Mouse (Mus musculus) layer of hippocampus, adult 18-20 months (tissue): ENCODE measurements at regions not wholly inside any gene's neighbourhood (a gene's known extent, or its start where the extent isn't known, plus 50 kb on each side); places are given as distances from the start of the nearest gene placed in this dataset.

Experiments
- DNase-seq, 2 experiments: peaks; one replicate each; pipeline ENCODE4 v3.0.0; 2022; ENCODE audit warnings: low spot score in 2 of 2

DNA sequence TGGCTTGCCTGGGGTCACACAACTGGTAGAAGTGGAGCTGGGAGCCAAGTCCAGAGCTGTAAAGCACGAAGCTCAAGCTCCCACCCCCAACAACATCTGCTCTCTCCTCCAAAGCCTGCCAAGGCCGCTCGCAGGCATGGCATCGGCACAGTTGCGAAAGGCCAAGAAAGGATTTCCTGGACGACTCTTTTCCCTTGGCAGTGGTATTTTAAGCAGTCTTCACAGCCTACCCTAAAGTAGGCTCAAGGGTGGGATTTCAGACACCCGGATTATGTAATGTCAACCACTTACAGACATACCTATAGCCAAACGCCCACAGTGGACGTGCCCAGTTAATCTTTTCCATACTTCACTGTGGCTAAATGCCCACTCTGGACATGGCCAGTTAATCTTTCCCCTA, 162.6 kb downstream of the Inhbb start:
- peak in 1 of 2 experiments; percentile 17 for DNase-seq

DNA sequence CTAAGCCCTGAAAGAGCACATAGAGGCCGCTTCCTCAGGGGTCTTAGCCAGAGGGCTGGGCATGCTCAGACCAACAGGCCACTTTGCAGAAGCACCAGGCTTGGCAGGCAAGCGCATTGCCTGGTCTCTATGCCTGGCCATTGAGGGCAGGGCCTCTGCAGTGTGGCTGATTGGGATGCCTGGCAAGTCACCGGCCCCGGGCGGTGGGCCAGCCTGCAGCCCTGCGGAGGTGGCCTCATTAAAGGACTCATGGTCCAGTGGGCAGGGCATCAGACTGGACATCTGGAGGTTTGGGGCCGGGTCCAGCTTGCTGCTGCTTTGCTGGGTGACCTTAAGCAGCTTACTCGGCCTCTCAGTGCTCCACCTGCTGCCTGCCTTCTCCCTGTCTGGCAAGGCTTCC, 165.3 kb downstream of the Inhbb start:
- DNase-seq, result peak; percentile 53 to 77

DNA sequence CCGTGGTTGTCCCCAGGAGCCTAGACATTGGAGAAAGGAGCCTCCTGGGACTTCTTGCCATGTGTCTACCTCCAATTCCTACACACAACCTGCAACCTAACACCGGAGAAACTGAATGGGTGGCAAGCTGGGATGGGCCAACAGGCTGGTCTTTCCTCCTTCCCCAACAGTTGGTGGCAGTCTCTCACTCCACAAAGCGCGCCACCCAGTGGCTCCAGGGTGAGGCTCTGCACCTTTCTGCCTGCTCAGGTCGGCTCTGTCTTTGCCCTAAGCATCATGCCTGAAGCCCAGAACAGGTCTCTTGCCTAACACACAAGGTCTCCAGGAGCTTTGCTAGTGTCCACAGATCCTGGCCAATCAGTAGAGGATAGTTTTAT, 166.0 kb downstream of the Inhbb start:
- peak in 1 of 2 experiments; percentile 5 for DNase-seq

DNA sequence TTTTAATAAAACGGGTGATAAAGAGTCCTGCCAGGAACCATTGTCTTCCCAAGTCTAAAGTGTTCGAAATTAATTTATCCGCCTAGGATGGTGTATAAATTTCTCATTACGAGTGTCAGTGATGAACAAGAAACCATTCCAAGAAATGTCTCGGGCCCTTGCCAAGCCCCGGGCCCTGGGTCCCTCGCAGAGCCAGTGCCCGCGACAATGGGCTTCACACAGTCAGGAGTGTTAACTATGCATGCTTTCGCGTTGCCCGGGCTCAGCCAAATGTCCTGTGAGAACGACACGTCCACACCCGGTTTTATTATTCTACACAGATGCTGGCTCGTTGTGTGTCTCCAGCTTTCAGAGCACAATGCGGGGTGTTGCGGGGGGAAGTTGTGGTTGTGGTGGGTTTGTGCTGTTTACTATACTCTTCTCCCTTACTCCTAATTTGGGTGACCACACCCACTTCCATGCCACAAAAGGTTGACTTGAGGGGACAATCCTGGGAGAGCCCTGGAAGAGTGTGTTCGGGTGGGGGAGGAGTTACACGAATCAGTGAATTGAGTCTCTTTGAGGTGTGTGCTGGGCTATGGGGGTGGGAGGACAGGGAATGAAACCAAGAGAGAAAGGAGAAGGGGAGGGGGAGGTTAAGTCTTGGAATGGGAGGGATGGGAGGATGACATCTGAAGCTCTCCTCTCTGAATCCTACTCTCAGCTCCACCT, 166.5 kb downstream of the Inhbb start:
- peak in 1 of 2 experiments; percentile 31 for DNase-seq

DNA sequence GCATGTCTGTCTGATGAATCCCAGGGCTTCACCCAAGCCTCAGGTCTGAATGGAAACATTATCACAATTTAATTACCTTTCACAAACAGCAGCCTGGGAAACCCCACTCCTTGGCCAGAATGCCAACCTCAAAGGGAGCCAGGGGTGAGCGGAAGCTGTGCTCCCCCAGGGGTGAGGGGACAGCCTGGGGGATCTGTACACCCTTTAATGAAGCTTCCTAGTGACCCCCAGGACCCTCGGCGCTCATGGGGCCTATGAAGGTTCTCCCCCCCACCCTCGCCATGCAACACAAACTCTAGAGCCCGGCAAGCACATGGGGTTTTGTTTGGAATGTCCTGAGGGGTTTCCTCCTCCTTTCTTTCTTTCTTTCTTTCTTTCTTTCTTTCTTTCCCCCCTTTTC, 167.1 kb downstream of the Inhbb start:
- no peak for DNase-seq

DNA sequence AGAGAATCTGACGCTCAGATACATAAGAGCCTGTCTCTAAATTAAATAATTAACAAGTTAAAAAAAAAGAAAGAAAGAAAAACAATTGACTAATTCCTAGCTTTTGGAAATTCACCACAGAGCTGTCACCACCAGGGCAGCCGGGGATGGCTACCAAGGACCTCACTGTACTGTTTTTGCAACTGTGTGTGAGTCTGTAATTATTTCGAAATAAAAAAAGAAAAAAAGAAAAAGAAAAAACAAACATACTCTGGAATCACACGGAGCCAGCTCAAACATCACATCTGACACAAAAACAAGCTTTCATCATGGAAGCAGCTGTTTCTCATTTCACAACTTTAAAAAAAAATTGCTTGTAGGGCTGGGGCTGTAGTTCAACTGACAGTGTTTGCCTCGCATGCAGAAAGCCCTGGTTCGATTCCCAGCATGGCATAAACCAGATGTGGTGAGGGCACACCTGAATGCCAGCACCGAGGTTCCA, 168.6 kb downstream of the Inhbb start:
- DNase-seq, result no peak

DNA sequence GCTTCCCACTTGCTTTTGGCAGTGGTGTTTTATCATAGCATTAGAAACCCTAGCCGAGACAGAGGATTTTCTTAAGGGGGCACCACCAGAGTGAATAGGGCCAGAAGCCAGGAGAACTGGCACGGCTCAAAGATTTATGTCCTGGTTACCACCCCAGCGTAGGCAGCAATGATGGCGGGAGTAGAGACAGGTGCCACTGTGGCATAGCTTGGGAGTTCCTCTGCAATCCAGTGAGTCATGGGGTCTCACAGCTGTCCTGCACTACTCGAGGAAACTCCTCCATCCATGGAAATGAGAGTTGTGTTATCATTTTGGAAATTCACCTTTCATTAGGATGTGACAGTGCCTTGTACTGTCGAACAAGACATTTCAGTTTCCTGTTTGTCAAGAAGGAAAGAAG, 169.6 kb downstream of the Inhbb start:
- DNase-seq, result no peak

DNA sequence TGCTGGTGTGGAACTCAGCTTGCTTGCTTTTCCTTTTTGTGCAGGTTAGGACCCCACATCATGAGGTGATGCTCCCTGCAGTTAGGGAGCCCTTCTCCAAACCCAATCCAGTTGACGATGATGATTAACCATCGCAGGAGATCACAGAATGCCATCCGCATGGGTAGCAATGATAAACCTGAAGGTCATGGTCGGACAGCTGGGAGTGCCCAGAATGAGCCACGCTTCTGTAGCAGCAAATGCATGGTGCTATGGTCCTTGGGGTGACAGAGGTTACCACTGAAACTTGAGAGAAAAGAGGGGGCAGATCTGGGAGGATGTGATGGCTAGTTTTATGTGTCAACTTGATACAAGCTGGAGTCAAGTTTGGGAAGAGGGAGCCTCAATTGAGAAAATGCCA, 170.3 kb downstream of the Inhbb start:
- no peak for DNase-seq

DNA sequence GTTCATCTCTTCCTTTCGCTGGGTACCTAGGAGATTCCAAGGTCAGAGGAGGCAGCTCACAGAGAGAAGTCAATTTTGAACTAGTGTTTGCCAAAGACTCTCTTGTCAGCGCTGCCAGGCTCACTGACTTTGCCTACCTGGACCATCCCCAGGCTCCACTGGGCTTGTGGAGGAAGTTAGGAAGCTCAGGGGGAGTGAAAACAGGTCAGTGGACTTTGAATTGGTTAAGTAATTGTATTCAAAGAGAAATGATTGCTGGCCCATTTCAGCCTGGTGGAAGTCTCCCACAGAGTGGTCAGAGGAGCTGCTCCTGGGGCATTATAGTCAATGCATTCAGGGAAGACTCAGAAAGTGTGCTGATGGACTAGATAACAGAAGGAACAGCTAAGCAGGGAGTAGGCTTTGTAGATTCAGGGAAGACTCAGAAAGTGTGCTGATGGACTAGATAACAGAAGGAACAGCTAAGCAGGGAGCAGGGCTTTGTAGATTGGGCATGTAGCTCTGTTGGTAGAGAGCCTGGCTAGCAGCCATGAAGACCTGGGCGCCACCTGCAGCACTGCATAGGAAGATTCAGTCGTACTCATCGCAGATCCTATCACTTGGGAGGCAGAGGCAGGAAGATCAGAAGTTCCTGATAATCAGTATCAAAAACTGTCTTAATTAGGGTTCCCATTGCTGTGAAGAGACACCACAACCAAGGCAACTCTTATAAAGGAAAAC, 173.1 kb downstream of the Inhbb start:
- DNase-seq, result no peak

DNA sequence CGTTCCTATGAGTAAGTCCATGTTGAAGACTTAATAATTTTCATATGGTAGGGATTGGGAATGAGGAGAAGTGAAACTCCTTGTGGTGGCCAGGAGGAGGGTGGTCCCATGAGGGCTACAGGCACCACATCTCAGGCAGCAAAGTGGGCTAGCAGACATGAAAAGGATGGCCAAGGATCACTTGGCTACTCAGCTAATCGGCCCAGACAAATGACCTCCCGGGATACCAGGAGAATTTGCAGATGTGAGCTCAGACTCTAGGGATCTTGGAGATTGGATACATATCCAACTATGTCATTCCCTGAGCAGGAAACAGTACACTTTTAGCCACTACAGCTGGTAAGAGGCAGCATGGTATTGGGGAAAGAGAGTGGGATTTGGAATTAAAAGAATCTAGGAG, 174.9 kb downstream of the Inhbb start:
- DNase-seq, result no peak

DNA sequence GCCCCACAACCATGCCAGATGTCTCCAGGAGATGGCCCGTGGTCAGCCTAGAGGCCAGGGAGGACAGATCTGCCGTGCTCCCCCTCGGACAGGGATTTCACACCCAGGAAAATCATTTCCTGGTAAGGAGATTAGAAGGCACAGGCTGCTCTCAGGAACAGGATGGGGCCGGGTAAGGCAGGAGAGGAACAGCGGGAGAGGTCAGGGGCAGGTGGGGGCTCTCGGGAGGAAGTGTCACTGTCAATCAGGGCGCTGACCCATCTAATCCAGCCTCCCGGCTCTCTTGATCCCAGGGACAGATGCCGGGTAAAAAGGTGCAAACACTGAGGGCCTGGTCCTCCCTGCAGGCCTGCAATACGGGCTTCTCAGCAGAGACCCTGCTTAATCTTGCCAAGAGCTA, 183.6 kb downstream of the Inhbb start:
- DNase-seq, result no peak

DNA sequence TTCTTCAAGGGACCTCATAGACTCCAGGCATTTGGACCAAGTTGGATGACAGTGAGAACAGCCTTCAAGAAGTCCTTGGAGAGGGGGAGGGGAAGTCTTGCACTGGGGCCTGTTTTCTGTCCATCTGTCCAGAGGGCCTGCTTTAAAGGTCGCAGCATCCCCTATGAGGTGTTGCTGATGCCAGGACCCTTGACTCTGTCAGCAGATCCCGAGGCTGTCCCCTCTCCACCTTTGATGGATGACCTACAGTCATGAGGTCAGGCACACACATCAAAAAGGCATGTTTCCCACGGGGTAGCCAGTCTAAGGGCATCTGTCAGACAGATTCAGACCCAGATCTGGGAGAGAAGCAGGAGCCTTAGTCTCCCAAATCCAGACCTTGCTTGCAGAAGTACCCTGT, 183.4 kb upstream of the Gli2 start:
- DNase-seq, result no peak

DNA sequence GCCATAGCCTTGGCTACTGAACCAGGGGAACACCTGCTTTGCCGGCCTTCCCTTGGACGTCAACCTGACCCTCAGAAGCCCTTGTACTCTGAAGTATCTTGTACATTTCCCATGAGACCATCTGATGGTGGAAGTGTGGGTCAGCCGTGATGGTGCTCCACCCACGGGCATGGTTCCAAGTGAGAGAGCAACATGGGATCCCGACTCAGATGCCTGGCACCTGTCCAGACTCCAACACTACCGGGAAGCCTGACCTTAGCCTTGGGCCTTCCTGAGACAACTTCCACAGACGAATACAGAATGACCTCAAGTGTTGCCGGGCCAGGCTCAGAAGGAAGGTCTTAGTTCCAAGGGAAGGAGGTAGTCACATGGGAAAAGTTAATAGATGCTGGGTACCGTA, 181.0 kb upstream of the Gli2 start:
- no peak for DNase-seq

DNA sequence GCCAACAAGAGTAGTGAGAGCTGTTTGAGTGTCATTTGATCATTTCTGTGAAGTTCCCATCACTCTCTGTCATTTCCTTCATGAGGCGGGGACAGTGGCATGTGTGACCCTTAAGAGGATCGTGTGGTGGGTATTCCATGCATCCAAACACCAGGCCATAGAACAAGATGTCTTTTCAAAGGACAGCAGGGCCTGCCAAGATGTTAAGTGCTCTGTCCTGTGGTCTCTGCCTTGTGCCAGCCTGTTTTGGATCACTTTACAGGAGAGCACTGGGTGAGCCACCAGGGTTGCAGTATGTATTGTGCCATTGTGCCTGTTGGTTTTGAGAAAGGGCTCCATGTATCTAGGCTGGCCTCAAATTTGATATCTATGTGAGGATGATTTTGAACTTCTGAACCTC, 173.6 kb upstream of the Gli2 start:
- no peak for DNase-seq

DNA sequence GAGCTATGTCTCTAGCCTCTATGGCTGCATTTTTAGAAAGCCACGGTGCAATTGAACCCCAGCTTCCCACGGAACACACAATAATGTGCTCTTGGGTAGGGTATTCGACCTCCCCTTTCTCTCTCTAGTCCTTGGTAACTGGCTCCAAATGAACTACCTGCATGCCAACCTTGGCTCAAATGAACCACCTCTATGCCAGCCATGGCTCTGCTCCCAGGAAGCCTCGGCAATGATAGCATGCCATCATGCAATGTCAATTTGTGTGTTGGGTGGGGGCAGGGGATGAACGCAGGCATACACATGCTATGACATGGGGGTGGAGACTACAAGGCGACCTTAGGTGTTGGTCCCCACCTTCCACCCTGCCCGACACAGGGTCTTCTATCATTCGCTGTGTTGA, 170.5 kb upstream of the Gli2 start:
- no peak for DNase-seq

DNA sequence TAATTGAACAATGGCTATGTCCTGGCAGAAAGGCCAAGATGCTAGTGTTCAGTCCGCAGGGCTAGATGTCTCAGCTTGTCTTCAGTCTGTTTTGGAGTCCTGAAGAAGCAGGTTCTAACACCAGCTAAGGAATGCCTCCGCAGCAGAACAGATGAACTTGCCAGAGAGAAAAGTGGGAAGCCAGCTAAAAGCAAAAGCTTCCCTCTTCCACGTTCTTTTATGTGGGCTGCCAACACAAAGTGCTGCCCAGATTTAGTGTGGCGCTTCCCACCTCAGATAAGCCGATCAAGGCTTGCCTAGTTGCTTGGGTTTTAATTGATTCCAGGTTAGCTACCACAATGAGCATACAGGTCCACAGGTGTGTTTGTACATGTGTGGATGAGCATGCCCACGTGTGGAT, 168.5 kb upstream of the Gli2 start:
- peak in 1 of 2 experiments; percentile 9 for DNase-seq

DNA sequence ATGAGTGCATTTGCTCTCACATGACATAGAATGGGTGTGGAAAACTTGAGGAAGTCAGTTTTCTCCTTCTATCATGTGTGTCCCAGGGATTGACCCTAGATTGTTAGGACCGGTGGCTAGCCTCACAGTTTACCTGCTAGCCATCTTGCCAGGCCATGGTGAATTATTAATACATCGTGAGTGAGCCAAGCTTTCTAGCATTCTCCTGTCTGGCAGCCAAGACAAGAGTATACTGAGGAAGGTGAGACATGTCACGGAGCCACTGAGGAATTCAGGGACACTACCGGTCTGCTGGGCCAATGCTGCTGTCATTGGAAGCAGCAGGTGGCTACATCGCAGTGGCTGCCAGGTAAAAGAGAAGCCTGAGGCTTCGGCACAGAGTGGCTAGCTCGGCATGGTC, 167.6 kb upstream of the Gli2 start:
- DNase-seq, result no peak

DNA sequence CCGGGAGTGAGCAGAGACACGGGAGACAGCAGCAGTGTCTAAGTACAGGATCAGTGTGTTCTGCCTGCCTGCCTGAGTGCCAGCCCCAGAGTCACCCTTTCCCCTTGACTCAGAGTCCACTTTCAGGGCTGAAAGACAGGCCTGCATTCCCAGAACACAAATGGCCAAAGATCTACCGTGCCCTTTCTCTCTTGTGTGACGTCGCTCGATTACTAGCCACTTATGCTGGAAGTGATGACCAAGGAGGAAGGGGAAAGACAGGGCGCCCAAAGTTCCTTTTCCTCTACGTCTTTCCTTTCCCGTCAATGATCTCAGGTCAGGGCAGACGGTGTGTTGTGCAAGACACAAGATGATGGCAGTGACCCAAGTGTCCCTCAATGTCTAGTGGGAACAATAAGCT, 166.4 kb upstream of the Gli2 start:
- no peak for DNase-seq

DNA sequence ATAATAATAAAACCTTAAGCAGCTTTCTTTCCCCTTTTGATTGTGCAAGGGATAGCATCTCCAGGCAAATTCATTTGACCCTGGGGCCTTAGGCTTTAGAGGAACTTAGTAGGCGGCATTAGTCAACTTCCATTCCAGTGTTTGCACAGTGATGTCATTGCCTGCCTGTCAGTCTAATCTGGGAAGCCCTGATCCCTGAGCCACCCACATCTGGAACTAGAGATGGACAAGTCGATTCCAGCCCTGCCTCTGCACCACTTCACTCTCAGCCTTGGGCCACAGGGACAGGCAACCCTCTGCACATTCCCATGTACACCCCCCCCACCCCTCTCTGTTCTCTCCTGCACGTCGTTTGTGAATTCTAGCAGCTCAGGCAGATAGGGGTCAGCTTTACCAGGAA, 164.0 kb upstream of the Gli2 start:
- DNase-seq, result no peak

DNA sequence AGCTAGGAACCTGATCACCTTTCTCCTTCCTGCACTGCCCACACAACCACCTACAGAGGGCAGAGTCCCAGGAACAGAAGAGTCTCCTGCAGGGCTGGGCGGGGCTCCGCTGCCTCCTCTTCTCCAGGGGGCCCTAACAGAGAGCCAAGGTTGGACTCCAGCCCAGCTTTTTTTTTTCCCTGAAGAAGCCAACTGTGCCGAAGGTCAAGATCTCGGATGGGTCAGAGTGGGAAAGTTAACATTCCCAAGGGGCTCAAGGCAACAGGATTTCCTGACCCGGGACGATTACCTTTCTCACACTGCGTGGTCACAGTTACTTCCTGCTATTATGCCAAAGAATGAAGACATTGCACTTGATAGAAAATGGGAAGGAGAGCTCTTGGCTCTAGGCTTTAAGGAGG, 156.2 kb upstream of the Gli2 start:
- DNase-seq, result no peak

DNA sequence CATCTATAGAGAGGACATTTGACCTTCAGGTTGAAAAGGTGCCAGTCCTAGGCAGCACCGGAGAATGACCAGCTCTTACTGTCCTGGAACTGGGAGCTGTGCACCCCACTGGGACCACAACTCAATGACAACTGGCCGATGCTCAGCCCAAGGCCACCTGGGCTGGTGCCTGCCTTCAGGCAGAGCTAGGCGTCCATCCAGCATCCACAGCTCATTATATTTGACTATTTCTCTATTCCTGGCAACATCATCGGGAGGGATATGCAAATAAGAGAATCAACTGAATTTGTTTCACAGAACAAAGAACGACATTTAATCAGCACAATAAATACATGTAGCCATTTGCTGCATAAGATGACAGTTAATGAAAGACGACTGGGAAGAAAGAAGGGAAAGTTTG, 149.0 kb upstream of the Gli2 start:
- peak in 1 of 2 experiments; percentile 23 for DNase-seq

DNA sequence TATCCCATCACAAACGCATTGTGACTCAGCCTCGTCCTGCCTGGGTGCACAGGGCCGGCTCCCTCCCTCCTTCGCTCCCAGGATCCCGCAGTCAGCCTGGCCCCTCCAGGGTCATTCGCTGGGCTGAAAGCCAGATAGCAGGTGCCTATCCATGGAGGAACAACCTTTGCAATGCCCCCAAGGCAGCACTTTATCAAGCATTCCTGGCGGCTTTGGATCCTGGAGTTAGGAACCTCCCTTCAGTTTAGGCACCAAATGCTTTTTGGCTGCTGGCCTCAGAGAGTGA, 143.9 kb upstream of the Gli2 start:
- DNase-seq, result no peak

DNA sequence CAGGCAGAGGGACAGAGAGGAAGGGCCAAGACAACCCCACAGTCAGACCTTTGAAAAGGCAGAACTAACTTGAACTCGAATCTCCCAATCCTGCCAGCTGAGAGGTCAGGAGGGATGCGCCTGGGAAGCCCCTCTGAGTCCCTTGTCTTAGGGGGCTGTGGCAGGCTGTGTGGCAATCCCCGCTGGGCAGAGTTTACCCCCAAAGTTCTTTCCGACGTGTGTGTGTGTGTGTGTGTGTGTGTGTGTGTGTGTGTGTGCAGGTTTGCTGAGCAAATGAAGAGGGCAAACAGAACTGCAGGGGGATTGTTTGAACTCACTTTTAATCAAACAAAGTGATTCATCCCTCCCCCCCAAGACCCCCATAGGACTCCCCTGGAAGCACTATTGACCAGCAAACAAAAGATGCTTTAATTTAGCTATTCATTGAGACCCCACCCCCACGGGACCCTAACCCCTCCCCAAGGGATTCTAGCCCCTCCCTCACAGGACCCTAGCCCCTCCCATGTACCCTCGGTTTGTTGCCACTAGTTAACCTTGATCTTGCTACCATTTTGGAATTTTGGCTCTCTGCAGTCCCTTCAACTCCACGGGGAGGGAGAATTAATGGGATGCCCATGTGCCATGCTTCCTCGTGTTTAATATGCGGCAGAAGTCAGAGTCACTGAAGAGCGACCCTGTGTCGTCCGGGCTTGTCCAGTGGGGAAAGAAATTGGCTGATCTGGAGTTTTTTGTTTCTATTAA, 143.4 kb upstream of the Gli2 start:
- DNase-seq, result no peak
